11 mouse cellular contexts compared by ENCODE assay signal in genomic region chr15:9073684-9074083, GRCm38 (mm10). TPM values are rescaled to one million over a fixed set of nuclear protein-coding genes. Genes with fewer than 3 reads are reported as not detected.
DNase-seq lines count a peak whose midpoint lies in the region; ATAC-seq and TF ChIP-seq lines count a peak whose summit lies in the region.
"Had no signal": no experiment of that assay in that cellular context is flagged by ENCODE, and none has a peak within 500 bp of the region (broad histone marks: within the 10 kb centered on the region; RNA-seq: fewer than 3 reads in every experiment).

No protein-coding gene starts in this region.

- H3K27ac ChIP-seq in kidney, adult 2 months (ENCODE audit: insufficient read depth, low read depth, low read length), result peak overlapping the region; percentile 72
- H3K27ac ChIP-seq in embryonic facial prominence, embryonic 10.5 days (replicated peaks), result no peak overlapping the region; the same call in 1 of the 2 replicates
- no peak overlapping the region for H3K27ac ChIP-seq in hindbrain, postnatal 0 days
- no peak overlapping the region for H3K27ac ChIP-seq in midbrain, embryonic 13.5 days
- no peak overlapping the region for H3K27ac ChIP-seq in thymus, adult 2 months (ENCODE audit: control insufficient read depth, insufficient read depth, low read length)

- H3K9ac ChIP-seq in hindbrain, postnatal 0 days (replicated peaks; ENCODE audit: low read length), result no peak overlapping the region
- no peak overlapping the region for H3K9ac ChIP-seq in midbrain, embryonic 13.5 days (replicated peaks)

- no peaks in the 10 kb centered on the region for H3K9me3 ChIP-seq in embryonic facial prominence, embryonic 10.5 days
- no peaks in the 10 kb centered on the region for H3K9me3 ChIP-seq in hindbrain, postnatal 0 days (ENCODE audit: low read length)
- no peaks in the 10 kb centered on the region for H3K9me3 ChIP-seq in midbrain, embryonic 13.5 days

- H3K4me3 ChIP-seq in kidney, adult 2 months (ENCODE audit: insufficient read depth, low read depth, low read length), result no peak overlapping the region
- H3K4me3 ChIP-seq in embryonic facial prominence, embryonic 10.5 days, result peak overlapping the region; percentile 86
- peak overlapping the region; percentile 93; the same call in 1 of the 2 replicates for H3K4me3 ChIP-seq in hindbrain, postnatal 0 days (ENCODE audit: low read length)
- H3K4me3 ChIP-seq in midbrain, embryonic 13.5 days (replicated peaks), result peak overlapping the region; percentile 90
- no peak overlapping the region for H3K4me3 ChIP-seq in thymus, adult 2 months (ENCODE audit: control insufficient read depth, insufficient read depth, low read length)

- 45% methylated on average over 5 of the region's 5 CpGs for WGBS in kidney, adult 2 months
- 82% methylated on average over 5 of the region's 5 CpGs for WGBS in embryonic facial prominence, embryonic 10.5 days
- 75% methylated on average over 5 of the region's 5 CpGs for WGBS in hindbrain, postnatal 0 days
- 76% methylated on average over 5 of the region's 5 CpGs for WGBS in midbrain, embryonic 13.5 days
- WGBS in thymus, adult 2 months, result 96% methylated on average over 5 of the region's 5 CpGs

- TF ChIP-seq CTCF in kidney, adult 2 months (conservative IDR thresholded peaks at IDR 0.05; ENCODE audit: insufficient read depth, insufficient read length, low read depth, low read length), result no peak
- no peak for TF ChIP-seq CTCF in hindbrain, postnatal 0 days (IDR thresholded peaks at IDR 0.05; ENCODE audit: low read depth)
- no peak for TF ChIP-seq CTCF in thymus, adult 2 months (IDR thresholded peaks at IDR 0.05; ENCODE audit: borderline replicate concordance, control insufficient read depth, extremely low read depth, insufficient read depth, low read length, poor library complexity)

- no peaks in the 10 kb centered on the region for H3K27me3 ChIP-seq in kidney, adult 2 months (replicated peaks; ENCODE audit: control insufficient read depth, insufficient read depth, low read length)
- no peaks in the 10 kb centered on the region for H3K27me3 ChIP-seq in embryonic facial prominence, embryonic 10.5 days (replicated peaks; ENCODE audit: low read depth, poor library complexity, severe bottlenecking)
- no peaks in the 10 kb centered on the region for H3K27me3 ChIP-seq in hindbrain, postnatal 0 days (ENCODE audit: insufficient read depth, low read length)
- H3K27me3 ChIP-seq in midbrain, embryonic 13.5 days, result no peaks in the 10 kb centered on the region
- no peaks in the 10 kb centered on the region for H3K27me3 ChIP-seq in thymus, adult 2 months (ENCODE audit: control insufficient read depth, insufficient read depth, low read length)

- no peak for ATAC-seq in hindbrain, postnatal 0 days
- ATAC-seq in midbrain, embryonic 13.5 days, result no peak

- no peak for TF ChIP-seq POLR2A in kidney, adult 2 months (IDR thresholded peaks at IDR 0.05; ENCODE audit: low read depth, low read length)
- no peak for TF ChIP-seq POLR2A in thymus, adult 2 months (IDR thresholded peaks at IDR 0.05; ENCODE audit: control insufficient read depth, extremely low read depth, insufficient read depth, low read length, poor library complexity)

- DNase-seq in kidney, adult 2 months, result no peak
- no peak for DNase-seq in kidney, postnatal 4 days
- no peak for DNase-seq in embryonic facial prominence, embryonic 10.5 days (ENCODE audit: low spot score)
- DNase-seq in hindbrain, postnatal 0 days (ENCODE audit: low spot score), result no peak
- no peak for DNase-seq in left cerebral cortex, adult 9 months (ENCODE audit: low spot score in 2 of 2)
- DNase-seq in spleen, adult 12 weeks (ENCODE audit: low spot score), result no peak
- no peak for DNase-seq in thymus, adult 2 months
- DNase-seq: kidney, postnatal 10 days; lung, adult 2 months; thymus, postnatal 25 days had no signal

- H3K4me1 ChIP-seq in kidney, adult 2 months (ENCODE audit: control insufficient read depth, insufficient read depth, low read length), result peaks cover 22% of the 10 kb centered on the region
- H3K4me1 ChIP-seq in embryonic facial prominence, embryonic 10.5 days, result peaks cover 51% of the 10 kb centered on the region
- H3K4me1 ChIP-seq in hindbrain, postnatal 0 days (ENCODE audit: insufficient read depth, low read length), result peaks cover 6% of the 10 kb centered on the region; the same call in 1 of the 2 replicates
- peaks cover 44% of the 10 kb centered on the region for H3K4me1 ChIP-seq in midbrain, embryonic 13.5 days (replicated peaks)
- H3K4me1 ChIP-seq in thymus, adult 2 months (replicated peaks; ENCODE audit: control insufficient read depth, insufficient read depth, low read length), result peaks cover 10% of the 10 kb centered on the region

- H3K4me2 ChIP-seq in hindbrain, postnatal 0 days (ENCODE audit: low read depth, low read length), result peak overlapping the region; percentile 82
- H3K4me2 ChIP-seq in midbrain, embryonic 13.5 days (replicated peaks), result peak overlapping the region; percentile 61

- H3K36me3 ChIP-seq in kidney, adult 2 months (ENCODE audit: control insufficient read depth, insufficient read depth, low read length), result no peaks in the 10 kb centered on the region
- H3K36me3 ChIP-seq in embryonic facial prominence, embryonic 10.5 days (replicated peaks), result 0 out of 2 replicates have a peak, but pooled peaks cover 3% of the 10 kb centered on the region
- no peaks in the 10 kb centered on the region for H3K36me3 ChIP-seq in hindbrain, postnatal 0 days (ENCODE audit: insufficient read depth, low read length)
- no peaks in the 10 kb centered on the region for H3K36me3 ChIP-seq in midbrain, embryonic 13.5 days
- no peaks in the 10 kb centered on the region for H3K36me3 ChIP-seq in thymus, adult 2 months (ENCODE audit: control insufficient read depth, insufficient read depth, low read length)

RNA-seq across cellular contexts. Expression of gene Nadk2, which starts 2.6 kb away (rescaled TPM):
- 46.6 and 52.9 TPM in 2 replicates for polyA plus RNA-seq in kidney, adult 2 months (2012; rRNA removed)
- polyA plus RNA-seq in embryonic facial prominence, embryonic 10.5 days (2016; fragmentation: Nextera tagmentation; extraction: Ambion mirVana), result 35.2 and 36.1 TPM in 2 replicates
- total RNA-seq in hindbrain, postnatal 0 days (2014; rRNA removed), result 24.7 and 28.4 TPM in 2 replicates
- polyA plus RNA-seq in hindbrain, postnatal 0 days (2015; fragmentation: Nextera tagmentation; extraction: Ambion mirVana), result 32.4 and 36.2 TPM in 2 replicates
- 27.2 and 27.4 TPM in 2 replicates for polyA plus RNA-seq in midbrain, embryonic 13.5 days (2015; fragmentation: Nextera tagmentation; extraction: Ambion mirVana)
- polyA plus RNA-seq in thymus, adult 2 months (2012; rRNA removed), result 14.1 and 15.3 TPM in 2 replicates

Comparison
In these comparisons a context has a peak if more than half of its experiments do, and no peak if none do; other contexts are left out.
1. H3K4me3 ChIP-seq: peak in embryonic facial prominence, embryonic 10.5 days (single experiment), hindbrain, postnatal 0 days (single experiment) and midbrain, embryonic 13.5 days (single experiment); none in kidney, adult 2 months (single experiment) and thymus, adult 2 months (single experiment).